Mouse (Mus musculus) adrenal gland, postnatal 25 days (tissue): ENCODE data around the gene Fam228a. TPM values are rescaled to one million over a fixed set of nuclear protein-coding genes. Genes with fewer than 3 reads are reported as not detected.

ENCODE experiments used
- total RNA-seq: library from RNA; stranded (reverse); gene quantifications from 2 replicates; pipeline ENCODE4 v1.2.3, GENCODE M21; 2021

Fam228a gene
- total RNA-seq, 1 experiment from 2014 or later = 0.49 TPM

Other genes starting within 250 kb of the Fam228a start
- 57.2 and 63.3 TPM in 2 replicates for gene Itsn2, start 145.8 kb downstream of the Fam228a start, total RNA-seq
- not detected in 2 replicates for gene Gm3625, start 145.5 kb downstream of the Fam228a start, total RNA-seq
- gene Pfn4, start 30.6 kb upstream of the Fam228a start, total RNA-seq = 1.1 and 4.0 TPM in 2 replicates
- 4.7 and 9.2 TPM in 2 replicates for gene Fam228b, start 30.8 kb upstream of the Fam228a start, total RNA-seq
- 102 and 110 TPM in 2 replicates for gene Sf3b6, start 79.1 kb upstream of the Fam228a start, total RNA-seq
- gene Fkbp1b, start 103.2 kb upstream of the Fam228a start, total RNA-seq = 5.6 and 7.2 TPM in 2 replicates
- 8.6 and 11.4 TPM in 2 replicates for gene Wdcp, start 104.9 kb upstream of the Fam228a start, total RNA-seq
- gene Mfsd2b, start 135.9 kb upstream of the Fam228a start, total RNA-seq = 0.64 and 1.2 TPM in 2 replicates
- 38.3 and 43.2 TPM in 2 replicates for gene Ubxn2a, start 169.3 kb upstream of the Fam228a start, total RNA-seq
- gene Atad2b, start 178.9 kb upstream of the Fam228a start, total RNA-seq = 36.0 and 36.9 TPM in 2 replicates